Mouse (Mus musculus): ENCODE data around the gene Grid2.
"Not testable (repeated sequence)": the region's sequence is repeated elsewhere in the genome, so short reads cannot be mapped to it uniquely, and the experiment has no call there.

The Grid2 gene

GRCm38 (mm10) chr6:63531751-63532150, 276.1 kb downstream of the Grid2 start:
- Histone ChIP-seq H3K4me1 (replicated peaks; ENCODE audit: low read depth, low read length) (no peaks in the 10 kb centered on the region), H3K27me3 (ENCODE audit: insufficient read depth, low read length) (no peaks in the 10 kb centered on the region), H3K36me3 (ENCODE audit: insufficient read depth, low read length) (no peaks in the 10 kb centered on the region), H3K9me3 (ENCODE audit: low read length) (no peaks in the 10 kb centered on the region), H3K4me3 (replicated peaks; ENCODE audit: low read length) (no peak overlapping the region)
- TF ChIP-seq POU5F1 (IDR thresholded peaks at IDR 0.05; ENCODE audit: borderline replicate concordance, low read length) (no peak), NANOG (IDR thresholded peaks at IDR 0.05; ENCODE audit: borderline replicate concordance, low read length) (no peak), CTCF (conservative IDR thresholded peaks at IDR 0.05; ENCODE audit: low read length) (no peak)

GRCm38 (mm10) chr6:63532901-63533300, 277.2 kb downstream of the Grid2 start:
- no peaks in the 10 kb centered on the region for H3K27me3 ChIP-seq (ENCODE audit: insufficient read depth, low read length)
- no peak overlapping the region for H3K4me3 ChIP-seq (replicated peaks; ENCODE audit: low read length)
- TF ChIP-seq POU5F1 (IDR thresholded peaks at IDR 0.05; ENCODE audit: borderline replicate concordance, low read length), result no peak
- no peak for TF ChIP-seq CTCF (conservative IDR thresholded peaks at IDR 0.05; ENCODE audit: low read length)
- no peak for TF ChIP-seq NANOG (IDR thresholded peaks at IDR 0.05; ENCODE audit: borderline replicate concordance, low read length)
- no peaks in the 10 kb centered on the region for H3K4me1 ChIP-seq (replicated peaks; ENCODE audit: low read depth, low read length)
- H3K9me3 ChIP-seq (ENCODE audit: low read length), result no peaks in the 10 kb centered on the region
- no peaks in the 10 kb centered on the region for H3K36me3 ChIP-seq (ENCODE audit: insufficient read depth, low read length)

DNA sequence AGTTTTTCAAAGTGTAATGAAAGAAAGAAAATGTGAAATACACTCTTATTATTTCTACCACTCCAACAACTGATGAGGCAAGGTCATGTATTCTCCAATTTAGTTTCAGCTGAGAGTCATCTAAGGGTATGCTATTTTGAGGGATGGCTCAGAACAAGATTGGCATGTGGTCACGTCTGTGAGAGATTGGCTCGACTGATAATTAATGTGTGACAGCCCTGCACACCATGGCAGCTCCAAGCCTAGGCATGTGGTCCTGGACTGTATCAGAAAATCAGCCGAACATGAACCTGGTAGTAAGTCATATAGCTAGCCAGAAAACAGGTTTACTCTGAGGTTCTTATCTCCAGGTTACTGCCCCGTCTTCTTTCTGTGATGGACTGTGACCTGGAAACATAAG, 292.1 kb downstream of the Grid2 start:
- H3K9me3 ChIP-seq (ENCODE audit: low read length), result no peaks in the 10 kb centered on the region
- no peaks in the 10 kb centered on the region for H3K27me3 ChIP-seq (ENCODE audit: insufficient read depth, low read length)
- TF ChIP-seq POU5F1 (IDR thresholded peaks at IDR 0.05; ENCODE audit: borderline replicate concordance, low read length) (no peak), CTCF (conservative IDR thresholded peaks at IDR 0.05; ENCODE audit: low read length) (no peak), NANOG (IDR thresholded peaks at IDR 0.05; ENCODE audit: borderline replicate concordance, low read length) (no peak)
- H3K36me3 ChIP-seq (ENCODE audit: insufficient read depth, low read length), result no peaks in the 10 kb centered on the region
- H3K4me1 ChIP-seq (replicated peaks; ENCODE audit: low read depth, low read length), result no peaks in the 10 kb centered on the region
- no peak overlapping the region for H3K4me3 ChIP-seq (replicated peaks; ENCODE audit: low read length)

- H3K9me3 ChIP-seq (ENCODE audit: low read length); H3K36me3 ChIP-seq (ENCODE audit: insufficient read depth, low read length); H3K4me1 ChIP-seq (replicated peaks; ENCODE audit: low read depth, low read length); H3K27me3 ChIP-seq (ENCODE audit: insufficient read depth, low read length); H3K4me3 ChIP-seq (replicated peaks; ENCODE audit: low read length): not testable (repeated sequence)
- TF ChIP-seq NANOG (IDR thresholded peaks at IDR 0.05; ENCODE audit: borderline replicate concordance, low read length), result peak; percentile 34; the same call in 1 of the 2 replicates
Observed at GRCm38 (mm10) chr6:63568741-63569140, 313.1 kb downstream of the Grid2 start.

DNA sequence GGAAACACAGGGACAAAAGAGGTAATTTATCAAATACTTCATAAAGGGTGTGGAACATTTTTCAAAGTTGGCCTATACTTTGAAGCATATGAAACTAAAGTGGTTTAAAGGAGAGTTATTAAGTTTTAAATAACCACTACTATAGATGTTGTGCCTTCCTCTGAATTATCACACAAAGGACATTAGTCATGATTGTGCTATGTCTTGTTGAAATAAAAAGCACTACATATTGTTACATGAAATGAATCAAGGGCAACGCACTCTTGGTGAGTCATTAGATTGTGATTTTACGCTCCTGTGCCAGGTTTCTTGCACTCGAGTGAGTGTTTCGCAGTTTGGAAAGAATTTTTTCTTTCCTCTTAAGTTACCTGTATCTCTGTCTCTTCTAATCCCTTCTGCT, 335.0 kb downstream of the Grid2 start:
- TF ChIP-seq CTCF (conservative IDR thresholded peaks at IDR 0.05; ENCODE audit: low read length) (no peak), NANOG (IDR thresholded peaks at IDR 0.05; ENCODE audit: borderline replicate concordance, low read length) (no peak), POU5F1 (IDR thresholded peaks at IDR 0.05; ENCODE audit: borderline replicate concordance, low read length) (no peak)
- Histone ChIP-seq H3K9me3 (ENCODE audit: low read length) (no peaks in the 10 kb centered on the region), H3K36me3 (ENCODE audit: insufficient read depth, low read length) (no peaks in the 10 kb centered on the region), H3K4me3 (replicated peaks; ENCODE audit: low read length) (no peak overlapping the region), H3K4me1 (replicated peaks; ENCODE audit: low read depth, low read length) (no peaks in the 10 kb centered on the region), H3K27me3 (ENCODE audit: insufficient read depth, low read length) (no peaks in the 10 kb centered on the region)

DNA sequence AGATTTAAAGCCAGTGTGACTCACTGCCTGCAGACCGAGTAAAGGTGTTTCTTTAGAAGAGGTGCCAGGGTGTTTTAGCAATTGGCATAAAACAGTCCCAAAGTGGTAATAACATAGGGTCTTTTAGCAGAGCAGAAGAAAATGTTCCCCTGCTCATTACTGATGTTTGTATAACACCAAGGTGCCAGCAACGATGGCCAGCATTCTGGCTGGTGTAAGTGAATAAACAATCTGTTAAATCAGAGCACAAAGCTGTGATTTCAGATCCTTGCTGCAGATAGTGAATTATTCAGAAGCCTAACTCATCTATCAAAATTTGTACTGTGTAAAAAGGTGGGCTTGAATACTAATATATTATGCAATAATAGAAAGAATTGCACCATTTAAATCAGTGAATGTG, 353.9 kb downstream of the Grid2 start:
- no peak overlapping the region for H3K4me3 ChIP-seq (replicated peaks; ENCODE audit: low read length)
- no peak for TF ChIP-seq POU5F1 (IDR thresholded peaks at IDR 0.05; ENCODE audit: borderline replicate concordance, low read length)
- TF ChIP-seq CTCF (conservative IDR thresholded peaks at IDR 0.05; ENCODE audit: low read length), result no peak
- TF ChIP-seq NANOG (IDR thresholded peaks at IDR 0.05; ENCODE audit: borderline replicate concordance, low read length), result no peak
- H3K9me3 ChIP-seq (ENCODE audit: low read length), result no peaks in the 10 kb centered on the region
- no peaks in the 10 kb centered on the region for H3K4me1 ChIP-seq (replicated peaks; ENCODE audit: low read depth, low read length)
- H3K27me3 ChIP-seq (ENCODE audit: insufficient read depth, low read length), result no peaks in the 10 kb centered on the region
- H3K36me3 ChIP-seq (ENCODE audit: insufficient read depth, low read length), result no peaks in the 10 kb centered on the region

DNA sequence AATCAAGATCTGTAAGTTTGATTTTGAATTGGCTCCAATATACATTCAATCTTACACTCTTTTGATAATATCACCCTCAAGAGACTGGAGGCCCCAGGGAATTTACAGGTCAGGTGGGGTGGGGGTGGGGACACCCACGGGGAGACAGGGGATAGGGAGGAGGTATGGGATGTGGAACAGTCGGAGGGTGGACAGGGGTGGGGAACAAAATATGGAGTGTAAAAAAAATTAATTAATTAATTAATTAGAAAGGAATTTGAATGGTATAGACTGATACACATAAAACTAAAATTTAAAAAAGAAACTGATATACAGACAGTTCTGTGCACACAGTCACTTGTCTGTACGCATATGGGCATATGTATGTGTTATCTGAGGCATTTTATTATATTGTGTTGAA, 380.3 kb downstream of the Grid2 start:
- no peak for TF ChIP-seq CTCF (conservative IDR thresholded peaks at IDR 0.05; ENCODE audit: low read length)
- no peak for TF ChIP-seq NANOG (IDR thresholded peaks at IDR 0.05; ENCODE audit: borderline replicate concordance, low read length)
- no peak for TF ChIP-seq POU5F1 (IDR thresholded peaks at IDR 0.05; ENCODE audit: borderline replicate concordance, low read length)
- no peaks in the 10 kb centered on the region for H3K27me3 ChIP-seq (ENCODE audit: insufficient read depth, low read length)
- no peaks in the 10 kb centered on the region for H3K36me3 ChIP-seq (ENCODE audit: insufficient read depth, low read length)

DNA sequence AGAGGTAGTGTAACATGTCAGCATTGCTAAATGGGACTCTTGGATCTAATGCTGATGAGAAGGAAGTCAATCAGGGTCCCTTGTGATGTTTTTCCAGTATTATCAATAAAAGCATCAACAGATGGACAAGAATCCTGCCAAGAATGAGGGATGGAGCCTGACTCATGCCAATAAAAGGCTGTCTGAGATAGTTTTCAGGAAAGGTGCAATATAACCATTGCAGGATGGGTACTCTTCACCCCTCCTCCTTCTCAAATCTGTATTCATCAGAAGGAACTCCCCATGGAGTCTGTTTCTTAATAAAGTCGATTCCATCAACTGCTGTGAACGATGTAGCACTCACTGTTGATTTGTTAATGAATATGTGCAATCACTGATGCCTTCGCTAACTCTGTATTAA, 403.7 kb downstream of the Grid2 start:
- no peak for TF ChIP-seq CTCF (conservative IDR thresholded peaks at IDR 0.05; ENCODE audit: low read length)
- TF ChIP-seq NANOG (IDR thresholded peaks at IDR 0.05; ENCODE audit: borderline replicate concordance, low read length), result no peak
- no peak for TF ChIP-seq POU5F1 (IDR thresholded peaks at IDR 0.05; ENCODE audit: borderline replicate concordance, low read length)
- H3K4me1 ChIP-seq (replicated peaks; ENCODE audit: low read depth, low read length), result no peaks in the 10 kb centered on the region
- no peak overlapping the region for H3K4me3 ChIP-seq (replicated peaks; ENCODE audit: low read length)
- no peaks in the 10 kb centered on the region for H3K36me3 ChIP-seq (ENCODE audit: insufficient read depth, low read length)
- H3K27me3 ChIP-seq (ENCODE audit: insufficient read depth, low read length), result no peaks in the 10 kb centered on the region
- H3K9me3 ChIP-seq (ENCODE audit: low read length), result no peaks in the 10 kb centered on the region

More for the DNA sequence above, 380.3 kb downstream of the Grid2 start:
- H3K4me3 ChIP-seq (replicated peaks; ENCODE audit: low read length), result no peak overlapping the region
- no peaks in the 10 kb centered on the region for H3K4me1 ChIP-seq (replicated peaks; ENCODE audit: low read depth, low read length)
- no peaks in the 10 kb centered on the region for H3K9me3 ChIP-seq (ENCODE audit: low read length)

DNA sequence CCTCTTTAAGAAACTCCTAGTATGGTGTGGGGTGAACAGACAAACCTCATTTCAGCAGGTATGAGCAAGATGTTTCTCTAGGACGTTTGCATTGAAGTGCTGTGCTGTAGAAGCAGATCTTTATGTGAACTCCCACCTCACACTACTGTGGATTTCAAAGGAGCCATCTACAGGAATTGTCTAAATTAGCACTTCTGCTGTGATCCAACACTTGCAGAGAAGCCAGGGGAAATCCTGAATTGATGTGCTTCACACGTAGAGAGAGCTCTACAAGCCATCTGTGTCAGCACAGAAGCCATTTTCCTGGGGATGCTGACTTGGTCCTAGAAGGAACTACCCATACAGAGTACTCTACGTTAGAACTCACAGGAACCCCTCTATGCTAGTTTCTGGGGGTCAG, 430.0 kb downstream of the Grid2 start:
- TF ChIP-seq POU5F1 (IDR thresholded peaks at IDR 0.05; ENCODE audit: borderline replicate concordance, low read length) (no peak), NANOG (IDR thresholded peaks at IDR 0.05; ENCODE audit: borderline replicate concordance, low read length) (no peak), CTCF (conservative IDR thresholded peaks at IDR 0.05; ENCODE audit: low read length) (no peak)
- Histone ChIP-seq H3K4me1 (replicated peaks; ENCODE audit: low read depth, low read length) (no peaks in the 10 kb centered on the region), H3K27me3 (ENCODE audit: insufficient read depth, low read length) (no peaks in the 10 kb centered on the region), H3K4me3 (replicated peaks; ENCODE audit: low read length) (no peak overlapping the region), H3K9me3 (ENCODE audit: low read length) (no peaks in the 10 kb centered on the region), H3K36me3 (ENCODE audit: insufficient read depth, low read length) (no peaks in the 10 kb centered on the region)

Measured in E14TG2a.4 (cell line).